Mouse (Mus musculus): ENCODE results near the gene Mep1a.
"Not testable (repeated sequence)": the region's sequence is repeated elsewhere in the genome, so short reads cannot be mapped to it uniquely, and the experiment has no call there.

Mep1a gene

DNA sequence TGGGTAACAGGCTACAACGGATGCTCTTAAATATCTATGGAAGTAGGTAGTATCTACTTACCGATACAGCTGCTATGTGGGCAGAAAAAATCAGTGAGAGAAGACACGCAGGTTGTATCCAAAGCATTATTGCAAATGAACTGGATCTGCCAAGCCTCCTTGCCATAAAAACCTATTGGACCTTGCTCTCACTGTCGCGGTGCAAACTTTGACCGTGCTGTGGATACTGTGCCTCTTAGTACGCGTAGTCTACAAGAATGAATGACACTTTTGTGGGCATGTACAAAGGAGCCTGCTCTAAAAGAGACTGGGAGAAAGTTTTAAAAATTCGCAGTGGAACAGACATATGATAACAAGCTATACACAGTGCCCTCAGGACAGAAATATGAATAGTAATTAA is at the start of gene Mep1a:
Mep1a (minus strand) TSS at position 221 of the 400 bp plus-strand sequence.
- DNase-seq (ENCODE audit: low read depth, low spot score) = no peak

DNA sequence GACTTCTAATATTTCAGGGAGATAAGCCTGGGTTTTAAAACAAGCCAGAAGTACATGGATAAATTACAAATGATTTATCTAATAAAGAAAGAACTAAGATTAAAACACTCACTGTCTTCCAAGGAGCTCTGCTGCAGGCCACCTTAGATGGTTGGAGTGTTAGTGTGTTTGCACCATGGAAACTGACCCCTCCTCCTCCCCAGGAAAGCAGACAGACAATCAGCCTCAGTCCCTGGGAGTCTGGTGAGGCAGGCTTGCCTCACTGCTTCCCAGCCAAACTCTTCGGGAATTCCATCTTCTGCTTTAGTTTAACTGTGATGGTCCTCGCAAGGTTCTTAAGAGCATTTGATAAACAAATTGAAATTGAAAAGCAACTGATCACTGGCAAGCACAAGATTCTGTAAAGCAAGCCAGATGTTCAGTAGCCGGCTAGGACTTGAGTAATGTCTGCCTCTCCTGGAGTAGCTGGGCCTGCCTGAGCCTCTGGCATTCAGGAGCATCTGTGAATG is 48.6 kb upstream of the Mep1a start:
- DNase-seq (ENCODE audit: low read depth, low spot score) = no peak

DNA sequence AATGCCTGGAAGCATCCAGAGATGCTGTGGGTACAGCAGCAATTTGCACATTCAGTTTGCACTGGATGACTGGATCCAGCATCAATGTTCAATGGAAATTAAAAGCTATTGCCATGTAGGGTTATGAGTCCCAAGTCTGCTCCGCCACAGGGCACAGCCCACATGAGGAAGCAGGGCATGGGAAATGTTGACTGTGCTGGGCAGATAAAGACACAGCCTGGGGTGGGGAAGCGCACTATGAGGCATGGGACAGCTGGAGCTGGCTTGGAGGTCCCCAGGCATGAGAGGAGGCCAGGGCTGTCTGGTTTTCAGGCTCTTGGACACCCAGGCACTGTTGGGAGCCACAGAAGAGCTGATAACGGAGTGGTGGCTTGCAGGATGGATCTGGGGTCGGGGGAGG is 41.4 kb upstream of the Mep1a start:
- no peak for DNase-seq (ENCODE audit: low read depth, low spot score)

DNA sequence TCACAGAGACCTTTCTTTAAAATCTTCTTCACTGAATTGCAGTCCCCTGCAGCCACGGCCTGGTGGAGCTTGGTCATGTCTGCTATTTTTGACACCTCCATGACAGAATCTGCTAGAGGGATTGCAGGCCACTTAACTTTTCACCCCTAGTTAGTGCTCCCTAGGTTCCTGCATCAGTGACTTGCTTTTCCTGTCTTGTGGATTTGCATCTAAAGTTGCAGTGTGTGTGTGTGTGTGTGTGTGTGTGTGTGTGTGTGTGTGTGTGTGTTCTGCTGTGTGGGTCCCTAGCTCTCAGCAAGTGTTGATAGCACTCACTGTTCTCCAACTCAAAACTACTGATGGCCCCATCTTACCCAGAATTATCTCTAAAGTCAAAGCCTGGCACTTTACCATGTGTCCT is 40.9 kb upstream of the Mep1a start, which contains the start of gene Ankrd66:
Ankrd66 (minus strand) TSS at position 101 of the 400 bp plus-strand sequence.
- DNase-seq (ENCODE audit: low read depth, low spot score) = no peak

DNA sequence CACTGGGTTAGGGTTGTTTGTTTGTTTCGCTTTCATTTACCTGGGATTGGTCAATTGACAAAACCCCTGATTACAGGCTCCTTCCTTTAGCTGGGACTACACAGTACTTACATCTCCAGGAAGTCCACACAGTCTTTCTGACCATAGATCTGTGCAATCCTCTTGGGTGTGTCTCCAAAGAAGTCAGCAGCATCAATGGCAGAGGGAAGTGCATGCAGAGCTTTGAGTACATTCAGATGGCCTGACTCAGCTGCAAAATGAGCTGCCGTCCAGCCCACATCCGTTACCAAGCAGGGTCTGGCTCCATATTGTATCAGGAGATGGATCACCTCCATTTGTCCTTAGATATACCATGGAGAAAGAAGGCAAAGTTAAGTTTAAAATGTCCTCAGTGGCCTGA is 36.2 kb upstream of the Mep1a start:
- no peak for DNase-seq (ENCODE audit: low read depth, low spot score)

DNA sequence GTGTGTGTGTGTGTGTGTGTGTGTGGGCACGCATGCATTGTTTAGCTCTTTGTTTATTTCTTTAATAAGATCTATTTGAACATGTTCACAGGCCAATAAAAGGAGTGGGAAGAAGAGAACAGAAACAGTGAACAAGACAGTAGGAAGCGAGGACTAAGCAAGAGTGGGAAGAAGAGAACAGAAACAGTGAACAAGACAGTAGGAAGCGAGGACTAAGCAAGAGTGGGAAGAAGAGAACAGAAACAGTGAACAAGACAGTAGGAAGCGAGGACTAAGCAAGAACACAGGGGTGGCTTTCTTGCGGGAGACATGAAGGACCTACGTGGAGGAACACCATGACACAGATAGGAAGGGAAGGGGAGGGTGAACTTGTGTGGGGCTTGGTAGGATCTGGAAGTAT is 34.2 kb upstream of the Mep1a start:
- DNase-seq (ENCODE audit: low read depth, low spot score) = not testable (repeated sequence)

DNA sequence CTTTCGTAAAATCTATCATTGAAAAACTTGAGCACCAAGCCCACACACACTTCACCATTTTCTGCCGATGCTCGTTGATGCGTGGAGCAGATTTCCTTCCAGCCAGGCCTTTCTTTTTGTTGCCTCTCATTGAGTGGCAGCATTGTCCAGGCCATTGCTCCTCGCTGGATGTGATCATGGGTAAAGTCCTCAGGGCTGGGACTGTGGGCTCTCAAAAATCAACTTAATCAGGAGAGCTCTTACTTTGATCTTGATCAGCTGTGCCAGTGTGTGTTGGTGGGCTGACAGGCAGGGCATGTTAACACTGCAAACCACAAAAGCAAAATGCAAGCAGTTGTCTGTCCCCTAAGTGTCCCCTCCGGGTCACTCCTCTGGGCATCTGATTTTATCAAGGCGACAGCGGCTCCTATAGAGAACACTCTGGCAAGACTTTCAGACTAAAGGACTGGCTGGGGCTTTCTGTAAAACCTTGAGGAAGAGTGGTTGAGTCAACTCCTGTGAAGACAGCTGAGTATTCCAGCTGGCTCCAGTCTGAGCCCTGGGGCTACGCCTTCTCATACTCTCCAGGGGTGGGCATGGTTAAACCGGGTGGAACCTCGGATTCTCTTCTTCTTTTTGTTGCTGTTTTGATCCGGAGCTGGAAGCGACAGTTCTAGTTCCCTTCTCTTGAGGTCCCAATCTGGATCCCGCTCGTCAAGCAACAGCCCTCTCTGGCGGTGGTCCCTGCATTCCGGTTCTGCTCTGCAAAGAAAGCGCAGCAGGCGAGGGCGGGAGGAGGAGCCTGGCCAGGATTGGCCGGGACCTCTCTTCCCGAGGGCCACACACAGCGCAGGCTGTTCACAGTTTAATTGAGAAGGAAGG is 32.0 kb upstream of the Mep1a start:
- no peak for DNase-seq (ENCODE audit: low read depth, low spot score)

DNA sequence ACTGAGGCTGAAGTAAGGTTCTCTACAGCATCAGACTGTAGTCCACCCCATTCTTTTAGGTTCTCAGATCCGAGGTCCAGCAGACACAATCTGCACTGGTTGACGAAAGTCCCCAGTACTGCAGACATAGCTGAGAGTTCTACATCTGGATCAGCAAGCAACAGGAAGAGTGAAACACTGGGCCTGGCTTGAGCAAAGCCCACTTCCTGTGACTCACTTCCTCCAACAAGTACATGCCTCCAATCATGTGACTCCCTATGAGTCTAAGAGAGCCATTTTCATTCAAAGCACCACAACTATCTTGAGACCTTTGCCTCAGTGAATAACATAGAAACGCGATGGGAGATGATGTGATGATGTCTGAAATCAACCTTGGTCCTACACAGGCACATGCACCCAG is 28.6 kb upstream of the Mep1a start:
- no peak for DNase-seq (ENCODE audit: low read depth, low spot score)

DNA sequence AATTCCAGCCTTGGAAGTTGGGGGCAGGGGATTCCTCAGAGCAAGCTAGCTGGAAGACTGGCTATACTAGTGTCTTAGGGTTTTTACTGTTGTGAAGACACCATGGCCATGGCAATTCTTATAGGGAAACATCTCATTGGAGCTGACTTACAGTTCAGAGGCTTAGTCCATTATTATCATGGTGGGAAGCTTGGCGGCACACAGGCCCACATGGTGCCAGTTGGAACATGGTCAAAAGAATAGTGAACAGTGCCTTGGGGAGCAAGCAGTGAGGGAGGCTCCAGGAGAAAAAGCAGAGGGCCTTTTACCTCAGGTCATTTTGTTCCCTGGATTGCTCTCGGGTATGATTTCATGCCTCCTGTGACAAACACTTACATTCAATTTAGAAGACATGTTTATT is 27.9 kb upstream of the Mep1a start:
- DNase-seq (ENCODE audit: low read depth, low spot score) = no peak

DNA sequence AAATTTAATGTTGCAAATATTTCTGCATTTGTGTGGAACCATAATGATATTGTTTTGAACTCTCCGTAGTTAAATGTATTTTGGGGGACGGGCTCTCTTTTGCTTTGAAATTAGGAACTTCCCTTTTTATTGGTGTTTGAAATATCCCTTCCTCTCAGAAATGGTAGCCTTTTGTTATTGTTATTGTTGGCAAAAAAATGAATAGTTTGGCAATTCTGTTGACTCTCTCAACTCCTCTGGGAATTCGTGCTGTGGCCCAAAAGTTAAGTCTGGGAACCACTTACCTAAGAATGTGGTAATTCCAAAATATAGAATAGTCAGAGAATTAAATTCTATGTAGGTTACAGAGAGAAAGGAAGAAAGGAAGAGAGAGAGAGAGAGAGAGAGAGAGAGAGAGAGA is 17.6 kb upstream of the Mep1a start:
- no peak for DNase-seq (ENCODE audit: low read depth, low spot score)

DNA sequence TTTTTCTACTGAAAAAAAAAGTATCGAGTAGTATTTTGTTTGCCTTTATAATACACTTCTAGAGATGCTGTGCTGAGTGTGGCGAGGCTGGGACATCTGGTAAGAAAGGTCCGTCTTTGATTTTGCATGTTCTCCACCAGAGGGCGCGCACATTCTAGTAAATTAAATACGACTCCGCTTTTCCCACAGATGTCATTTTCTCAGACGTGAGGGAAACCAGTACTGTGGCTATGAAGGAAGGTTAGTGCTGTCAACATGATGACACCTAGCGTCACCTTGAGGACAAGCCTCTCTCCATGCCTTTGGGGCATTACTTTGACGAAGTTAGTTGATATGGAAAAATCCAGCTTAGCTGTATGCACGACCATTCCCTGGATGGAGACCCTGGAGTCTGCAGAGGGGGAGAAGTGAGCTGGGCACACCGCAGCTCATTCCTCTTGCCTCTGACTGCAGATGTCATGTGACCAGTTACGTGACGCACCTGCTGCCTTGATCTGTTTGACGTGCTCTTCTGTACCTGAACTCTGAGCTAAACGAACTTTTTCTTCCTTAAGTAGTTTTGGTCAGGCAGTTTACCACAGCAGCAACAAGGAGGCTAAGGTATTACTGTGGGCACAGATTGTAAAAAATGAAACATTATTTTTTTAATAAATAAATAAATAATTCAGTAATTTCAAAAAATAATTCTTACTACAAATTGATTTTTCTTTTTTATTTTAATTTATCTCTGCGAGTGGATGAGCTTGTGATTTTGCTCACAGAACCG is 16.2 kb upstream of the Mep1a start:
- peak; percentile 73 for DNase-seq (ENCODE audit: low read depth, low spot score)

DNA sequence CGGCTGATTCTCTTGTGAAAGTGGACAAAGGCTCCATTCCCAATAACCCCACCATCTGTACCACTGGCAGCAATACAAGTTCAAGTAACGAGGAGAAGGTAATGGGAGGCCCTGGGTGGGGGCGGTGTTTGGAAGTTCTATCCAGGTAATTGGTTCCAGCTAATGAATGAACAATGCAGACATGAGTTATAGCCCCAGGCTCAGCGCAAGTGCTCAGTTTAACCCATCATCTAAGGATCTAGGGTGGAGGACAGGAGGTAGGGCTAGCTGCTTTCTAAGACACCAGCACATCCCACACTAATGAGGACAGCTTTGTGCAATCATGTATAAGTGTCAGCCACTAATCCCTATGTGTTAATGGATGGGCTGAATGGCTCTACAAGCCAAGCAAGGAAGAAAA is 8.2 kb upstream of the Mep1a start:
- DNase-seq (ENCODE audit: low read depth, low spot score) = no peak

DNA sequence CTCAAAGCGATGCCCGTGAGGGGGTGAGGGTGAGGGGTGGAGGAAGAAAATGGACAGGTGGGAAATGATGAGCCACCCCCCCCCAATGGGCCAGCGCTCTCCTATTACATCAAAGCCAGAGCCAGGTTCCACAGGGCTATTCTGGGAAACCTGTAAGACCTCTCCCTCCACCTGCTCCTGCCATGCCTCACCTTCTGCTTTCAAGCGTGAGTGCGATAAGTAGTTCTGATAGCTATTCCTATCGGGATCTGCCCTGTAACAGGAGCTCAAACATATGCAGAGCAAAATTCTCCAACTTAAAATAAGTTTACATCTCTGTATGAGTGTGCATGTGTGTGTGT is 2.0 kb upstream of the Mep1a start:
- DNase-seq (ENCODE audit: low read depth, low spot score) = no peak

DNA sequence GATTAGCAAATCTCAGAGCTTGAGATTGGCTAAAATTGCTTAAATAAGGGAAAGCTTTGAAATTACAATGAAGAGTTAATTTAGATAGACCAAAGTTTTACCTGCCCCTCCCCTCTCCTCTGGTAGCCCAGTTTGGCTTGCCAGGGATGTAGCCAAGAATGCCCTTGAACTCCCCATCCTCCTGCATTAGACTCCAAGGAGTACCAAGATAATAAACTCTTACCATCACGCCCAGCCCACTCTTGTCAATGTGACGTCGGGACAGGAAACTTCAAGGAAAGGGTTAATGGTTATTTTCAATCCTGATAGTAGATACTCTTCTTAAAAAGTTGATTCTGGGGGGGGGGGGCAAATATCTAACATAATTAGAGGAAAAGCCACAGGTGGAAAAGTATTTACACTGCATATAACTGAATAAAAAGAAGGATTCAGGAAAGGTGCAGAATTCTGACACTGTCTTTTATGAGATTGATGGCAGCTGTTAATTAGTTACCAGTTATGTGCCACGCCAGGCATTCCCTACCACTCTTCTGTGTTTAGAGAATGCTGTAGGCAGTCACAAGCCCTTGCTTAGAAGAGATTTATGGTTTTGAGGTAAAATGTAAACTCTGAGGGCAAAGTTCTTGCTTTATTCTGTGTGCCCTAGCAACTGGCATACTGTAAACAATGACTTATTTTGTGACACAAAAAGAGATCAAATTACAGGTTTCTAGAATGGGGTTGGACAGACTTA is 1.4 kb upstream of the Mep1a start:
- DNase-seq (ENCODE audit: low read depth, low spot score) = no peak

DNA sequence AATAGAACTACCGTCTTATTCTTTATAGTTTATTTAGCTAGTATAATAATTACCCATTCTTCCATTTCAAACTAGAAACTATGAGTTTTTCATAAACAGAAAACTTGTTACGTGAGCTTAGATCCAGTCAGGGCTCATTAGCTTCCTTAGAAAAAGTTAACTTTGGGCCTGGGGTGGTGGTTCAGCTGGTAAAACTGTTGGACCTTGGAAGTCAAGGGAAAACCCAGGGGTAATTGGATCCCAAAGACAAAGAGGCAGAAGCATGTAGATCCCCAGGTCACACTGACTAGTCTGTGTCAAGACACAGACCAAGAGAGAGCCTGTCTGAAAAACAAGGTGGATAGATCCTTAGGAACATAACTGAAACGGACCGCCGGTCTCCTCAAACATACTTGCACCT is 981 bp downstream of the Mep1a start:
- DNase-seq (ENCODE audit: low read depth, low spot score) = no peak

DNA sequence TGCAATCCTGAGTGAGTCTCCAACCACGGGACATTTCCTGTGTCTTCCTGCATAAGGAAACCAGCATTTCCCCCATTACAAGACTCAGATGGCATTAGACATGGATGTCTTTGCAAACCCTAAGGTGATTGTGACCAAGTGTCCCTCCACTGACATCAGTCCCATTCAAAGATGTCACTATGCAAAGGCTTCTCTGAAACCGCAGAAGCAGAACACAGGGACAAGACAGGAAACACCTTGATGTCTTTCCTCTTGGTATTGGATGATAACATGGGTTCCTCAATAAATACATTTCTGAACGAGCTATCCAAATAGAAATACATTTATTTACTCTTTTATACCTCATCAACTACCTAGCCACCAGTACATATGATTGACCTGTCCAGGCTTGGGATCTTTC is 1.4 kb downstream of the Mep1a start:
- no peak for DNase-seq (ENCODE audit: low read depth, low spot score)

DNA sequence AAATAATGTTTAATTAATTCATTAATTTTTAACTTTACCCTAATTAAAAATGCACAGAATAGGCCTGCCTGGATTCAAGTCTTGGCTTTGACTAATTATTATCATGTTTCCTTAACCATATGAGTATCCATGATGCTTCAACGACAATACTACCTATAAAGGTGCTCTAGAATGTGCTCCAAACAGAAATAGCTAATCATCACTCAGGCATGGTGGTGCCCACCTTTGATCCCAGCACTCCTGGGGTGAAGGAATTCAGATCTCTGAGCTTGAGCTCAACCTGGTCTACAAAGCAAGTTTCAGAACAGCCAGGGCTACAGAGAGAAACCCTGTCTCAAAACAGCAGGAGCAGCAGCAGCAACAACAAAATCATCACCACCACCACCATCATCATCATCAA is 2.1 kb downstream of the Mep1a start:
- no peak for DNase-seq (ENCODE audit: low read depth, low spot score)

DNA sequence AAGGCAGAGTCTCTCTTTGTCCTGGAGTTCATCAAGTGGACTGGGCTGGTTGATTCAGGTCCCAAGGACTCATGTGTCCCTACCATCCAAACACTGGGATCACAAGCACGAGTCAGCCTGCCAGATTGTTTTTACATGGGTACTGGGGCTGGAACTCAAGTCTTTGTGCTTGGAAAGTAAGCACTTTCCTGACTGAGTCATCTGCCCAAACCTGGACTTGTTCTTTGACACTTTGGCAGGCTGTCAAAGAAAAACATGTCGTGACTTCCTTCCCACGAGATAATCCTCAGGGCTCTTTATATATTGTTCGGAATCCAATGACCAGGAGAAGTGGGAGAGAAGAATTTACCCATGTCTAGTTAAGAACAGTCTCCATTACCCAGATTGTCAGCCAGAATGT is 5.1 kb downstream of the Mep1a start:
- DNase-seq (ENCODE audit: low read depth, low spot score) = no peak

DNA sequence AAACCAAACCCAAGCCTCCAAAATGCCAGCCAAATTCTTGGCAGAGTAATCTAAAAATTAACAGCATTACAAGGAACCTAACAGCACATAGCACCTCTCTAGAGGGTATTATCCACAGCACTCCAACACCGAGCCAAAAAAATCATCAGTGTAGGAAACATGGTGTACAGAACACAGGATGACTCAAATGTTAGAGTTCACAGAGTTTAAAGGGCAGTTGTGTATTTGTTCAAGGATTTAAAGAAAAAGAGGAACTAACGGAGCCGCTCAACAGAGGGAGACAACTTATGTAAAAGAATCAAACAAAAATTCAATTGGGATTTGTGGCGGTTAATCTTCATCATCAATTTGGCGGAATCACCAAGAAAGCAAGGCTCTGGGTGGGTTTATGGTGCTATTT is 7.1 kb downstream of the Mep1a start:
- DNase-seq (ENCODE audit: low read depth, low spot score) = no peak

DNA sequence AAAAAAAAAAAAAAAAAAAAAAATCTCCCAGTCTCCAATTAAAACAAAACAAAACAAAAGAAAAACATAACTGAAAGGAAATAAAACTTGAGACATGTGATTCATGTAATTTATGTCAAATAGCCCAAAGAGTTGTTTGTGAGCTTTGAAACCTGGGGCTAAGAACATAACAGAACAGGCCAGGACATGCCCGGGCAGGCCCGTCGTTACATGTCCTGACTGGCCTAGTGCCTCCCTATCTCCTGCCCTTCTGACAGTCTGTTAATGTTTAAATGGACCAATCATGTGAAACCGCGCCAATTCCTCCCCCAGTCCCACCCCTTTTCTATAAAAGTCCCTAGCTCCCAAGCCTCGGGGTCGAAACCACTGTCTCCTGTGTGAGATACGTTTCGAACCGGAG is 12.2 kb downstream of the Mep1a start:
- not testable (repeated sequence) for DNase-seq (ENCODE audit: low read depth, low spot score)

DNA sequence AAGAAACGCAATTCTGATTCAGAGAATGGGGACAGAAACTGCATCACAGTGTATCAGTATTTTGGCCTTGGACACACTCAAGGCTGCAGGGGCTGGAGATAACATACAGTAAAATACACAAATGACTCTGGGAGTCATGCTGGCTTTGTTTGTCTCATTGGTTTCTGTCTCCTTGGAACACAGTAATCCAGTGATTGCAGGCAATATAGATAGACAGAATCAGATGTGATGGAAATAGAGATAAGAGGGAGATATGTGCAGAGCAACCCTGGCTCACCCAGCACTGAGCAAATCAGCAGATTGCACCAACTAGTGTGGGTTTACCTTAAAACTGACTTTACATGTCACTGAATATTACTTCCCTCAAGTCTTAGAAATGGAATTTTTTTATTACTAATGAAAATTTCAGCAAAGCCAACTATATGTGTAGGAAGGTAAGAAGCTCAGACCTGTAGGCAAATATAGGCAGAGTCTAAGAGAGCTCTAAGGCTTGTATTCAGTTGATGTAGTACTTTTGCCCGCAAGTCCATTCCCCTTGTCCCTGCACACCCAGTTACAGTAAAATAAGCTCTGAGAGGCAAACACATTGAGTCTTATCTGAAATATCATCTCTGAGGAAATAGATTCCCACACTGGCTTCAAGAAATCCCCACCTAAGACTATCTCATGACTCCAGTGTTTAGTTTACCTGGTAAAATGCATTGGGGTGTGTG is 14.0 kb downstream of the Mep1a start:
- no peak for DNase-seq (ENCODE audit: low read depth, low spot score)

DNA sequence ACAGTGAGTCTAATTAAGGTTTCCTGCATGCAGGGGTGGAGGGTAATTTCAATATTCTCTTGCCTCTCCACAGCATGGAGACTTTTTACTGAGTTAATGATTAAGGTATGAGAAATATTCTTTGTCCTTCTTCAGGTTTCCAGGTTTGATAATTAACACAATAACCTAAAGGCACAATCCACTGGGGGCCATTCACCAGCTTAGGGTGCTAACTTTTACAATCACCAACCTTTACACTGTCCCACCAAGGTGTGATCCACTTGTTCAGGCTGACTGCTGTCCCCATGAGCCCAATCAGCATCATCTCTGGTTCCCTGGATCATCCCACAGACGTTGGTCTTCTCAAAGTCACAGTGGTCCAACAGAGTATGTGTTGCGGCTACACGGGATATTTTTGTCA is 16.6 kb downstream of the Mep1a start:
- no peak for DNase-seq (ENCODE audit: low read depth, low spot score)

Data from retina, adult 2 months (tissue).